Mouse (Mus musculus) 3134 (cell line): ENCODE results near the gene Lrrc37a.
A peak's percentile ranks its signal among the peaks of the same experiment; 100 is the strongest.
"Not testable (repeated sequence)": the region's sequence is repeated elsewhere in the genome, so short reads cannot be mapped to it uniquely, and the experiment has no call there.

Experiments
- DNase-seq: peaks from one replicate; pipeline ENCODE4 v3.0.0-alpha.2; 2011; ENCODE audit warnings: low spot score; ENCODE audit not compliant: insufficient read length; ENCODE audit errors: extremely low read depth

The Lrrc37a gene

DNA sequence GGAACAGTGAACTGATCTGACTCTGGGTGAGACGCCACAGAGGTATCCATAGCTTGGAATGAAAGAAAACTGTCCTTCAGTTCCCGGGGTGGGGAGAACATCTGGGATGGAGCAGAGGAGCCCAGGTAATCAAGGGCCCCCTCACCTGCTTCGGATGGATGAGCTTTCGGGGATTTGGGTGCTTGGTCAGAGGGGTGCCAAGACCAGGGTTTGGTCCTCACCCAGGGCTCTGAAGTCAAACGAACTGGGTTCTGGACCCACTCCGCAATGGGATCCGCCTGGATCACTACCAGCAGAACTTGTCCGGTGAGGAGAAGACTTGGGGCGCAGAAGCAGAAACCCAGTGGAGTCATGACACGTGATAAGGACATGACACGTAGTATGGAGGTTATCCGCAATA is at the start of gene Lrrc37a:
Lrrc37a (minus strand) TSS at position 101 of the 400 bp plus-strand sequence.
- no peak for DNase-seq

DNA sequence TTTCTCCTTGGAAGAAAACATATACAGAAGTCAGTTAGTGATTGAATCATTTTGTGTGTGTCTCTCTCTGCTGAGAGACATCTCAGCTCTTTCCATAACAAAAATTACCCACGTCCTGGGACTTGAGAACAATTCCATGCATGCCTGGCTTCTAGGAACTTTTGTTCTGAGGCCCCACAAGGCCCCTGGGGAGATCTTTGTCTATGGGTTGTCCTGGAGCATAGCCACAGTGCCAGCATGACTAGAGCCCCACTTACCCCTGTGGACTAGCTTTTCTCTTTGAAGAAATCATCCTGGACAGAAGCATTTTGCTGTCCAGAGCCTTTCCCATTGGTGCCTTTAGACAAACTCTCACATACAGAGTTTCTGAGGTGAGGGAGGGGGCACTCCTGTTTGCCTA is 30.6 kb upstream of the Lrrc37a start:
- not testable (repeated sequence) for DNase-seq

DNA sequence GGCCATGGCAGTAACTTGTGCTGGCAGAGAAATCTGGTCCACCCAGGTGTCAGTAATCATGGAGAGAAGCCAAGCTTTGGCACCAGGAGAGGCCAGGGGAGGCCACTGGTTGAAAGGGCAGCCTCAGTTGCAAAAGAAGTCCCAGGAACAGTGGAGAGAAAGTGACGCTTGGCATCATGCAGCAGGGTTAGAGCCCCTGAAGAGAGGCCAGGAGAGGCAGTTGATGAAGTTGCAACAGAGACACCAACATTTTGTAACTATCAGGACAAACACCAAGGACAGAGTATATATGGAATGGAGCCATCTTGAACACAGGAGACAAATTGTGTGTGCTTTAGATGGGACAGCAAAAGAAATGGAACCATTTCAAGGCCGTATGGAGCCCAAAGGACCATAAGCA is 7.7 kb upstream of the Lrrc37a start:
- DNase-seq = no peak

DNA sequence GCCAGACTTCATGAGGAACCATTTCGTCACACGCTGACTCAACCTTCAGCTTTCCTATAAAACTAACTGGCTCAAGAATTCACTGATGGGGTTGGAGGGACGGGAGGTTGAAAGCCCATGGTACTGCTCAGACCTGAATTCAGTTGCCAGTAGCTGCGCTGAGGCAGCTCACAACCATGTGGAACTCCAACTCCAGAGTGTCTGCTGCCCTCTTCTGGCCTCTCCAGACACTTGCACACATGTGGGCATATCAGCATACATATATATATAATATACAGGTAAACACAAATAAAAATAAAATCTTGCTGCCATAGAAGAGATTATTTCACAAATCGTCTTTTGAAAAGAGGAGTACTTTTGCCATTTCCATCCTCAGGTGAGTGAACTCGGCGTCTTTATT is 40.0 kb downstream of the Lrrc37a start:
- no peak for DNase-seq

DNA sequence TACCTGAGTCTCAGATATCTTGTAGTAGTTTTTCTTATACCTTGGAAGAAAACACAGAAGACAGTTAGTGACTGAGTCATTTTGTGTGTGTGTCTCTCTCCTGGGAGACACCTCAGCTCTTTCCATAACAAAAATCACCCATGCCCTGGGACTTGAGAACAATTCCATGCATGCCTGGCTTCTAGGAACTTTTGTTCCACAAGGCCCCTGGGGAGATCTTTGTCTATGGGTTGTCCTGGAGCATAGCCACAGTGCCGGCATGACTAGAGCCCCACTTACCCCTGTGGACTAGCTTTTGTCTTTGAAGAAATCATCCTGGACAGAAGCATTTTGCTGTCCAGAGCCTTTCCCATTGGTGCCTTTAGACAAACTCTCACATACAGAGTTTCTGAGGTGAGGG is 53.3 kb downstream of the Lrrc37a start:
- not testable (repeated sequence) for DNase-seq

DNA sequence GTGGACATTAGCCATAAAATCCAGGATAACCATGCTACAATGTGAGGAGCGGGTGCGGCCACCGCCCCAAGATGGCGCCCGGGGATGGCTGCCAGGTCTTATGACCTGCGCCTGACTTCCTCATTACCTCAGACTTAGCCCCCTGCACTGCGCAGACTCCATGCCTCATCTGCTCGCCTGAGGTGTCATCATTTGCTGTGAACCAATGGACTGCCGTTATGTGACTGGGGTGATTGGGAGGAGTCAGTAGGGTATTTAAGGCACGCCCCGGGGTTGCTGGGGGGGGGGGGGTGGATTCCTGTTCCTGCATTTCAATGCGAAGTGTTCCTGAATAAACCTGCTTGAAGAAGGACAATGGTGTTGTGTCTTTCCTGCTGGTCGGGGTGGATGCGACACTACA is 54.7 kb downstream of the Lrrc37a start:
- not testable (repeated sequence) for DNase-seq

DNA sequence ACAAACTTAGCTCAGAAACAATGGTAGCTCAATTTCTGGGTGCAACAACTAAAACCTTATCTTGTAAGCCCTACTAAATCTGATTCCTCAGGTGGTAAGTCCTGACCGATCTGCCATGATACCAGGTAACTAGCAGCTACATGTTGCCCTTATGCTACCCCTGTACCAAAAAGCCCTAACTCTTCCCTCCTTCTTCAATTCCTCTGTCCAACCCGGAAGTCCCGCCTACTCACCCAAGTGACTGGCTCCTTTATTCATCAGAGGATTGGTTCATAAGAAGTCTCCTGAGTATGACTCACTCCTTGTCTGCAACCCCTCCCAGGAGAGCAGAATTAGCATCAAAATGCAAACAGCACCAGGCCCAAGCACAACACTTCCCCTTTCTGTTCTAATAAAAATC is 60.7 kb downstream of the Lrrc37a start:
- DNase-seq = peak; percentile 34

DNA sequence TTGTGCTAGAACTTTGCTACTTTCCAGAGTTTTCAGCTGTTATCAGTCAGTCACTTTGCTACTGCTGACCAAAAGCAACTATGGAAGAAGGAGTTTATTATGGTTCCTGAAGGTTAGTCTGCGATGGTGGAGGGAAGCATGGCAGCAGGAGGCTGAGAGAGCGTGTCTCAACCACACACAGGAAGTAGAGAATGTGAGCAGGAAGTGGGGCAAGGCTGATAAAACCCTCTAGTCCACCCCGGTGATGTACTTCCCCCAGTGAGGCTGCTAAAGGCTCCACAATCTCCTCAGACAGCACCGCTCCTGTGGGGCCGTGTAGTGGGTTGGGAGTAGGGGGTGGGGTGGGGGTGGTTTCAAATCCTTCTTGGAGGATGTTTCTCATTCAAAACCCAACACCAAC is 68.1 kb downstream of the Lrrc37a start:
- no peak for DNase-seq

DNA sequence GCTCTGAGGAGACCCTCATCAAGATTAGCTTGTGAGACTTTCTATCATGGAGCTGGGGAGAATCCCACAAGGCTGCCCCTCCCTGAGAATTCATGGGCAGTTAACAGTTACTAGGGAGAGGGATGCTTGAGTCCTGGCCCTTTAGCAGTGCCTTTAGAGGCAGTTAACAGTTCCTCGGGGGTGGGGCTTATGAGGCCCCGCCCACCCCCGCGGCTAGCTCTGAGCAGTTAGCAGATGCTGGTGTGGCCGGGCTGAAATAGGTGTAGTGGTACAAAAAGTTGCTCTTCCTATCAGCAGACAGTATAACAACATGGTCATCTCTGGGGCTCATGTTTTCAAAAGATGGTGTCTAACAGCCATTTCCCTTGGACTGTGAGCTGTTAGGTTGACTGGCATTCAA is 79.4 kb downstream of the Lrrc37a start:
- DNase-seq = no peak

DNA sequence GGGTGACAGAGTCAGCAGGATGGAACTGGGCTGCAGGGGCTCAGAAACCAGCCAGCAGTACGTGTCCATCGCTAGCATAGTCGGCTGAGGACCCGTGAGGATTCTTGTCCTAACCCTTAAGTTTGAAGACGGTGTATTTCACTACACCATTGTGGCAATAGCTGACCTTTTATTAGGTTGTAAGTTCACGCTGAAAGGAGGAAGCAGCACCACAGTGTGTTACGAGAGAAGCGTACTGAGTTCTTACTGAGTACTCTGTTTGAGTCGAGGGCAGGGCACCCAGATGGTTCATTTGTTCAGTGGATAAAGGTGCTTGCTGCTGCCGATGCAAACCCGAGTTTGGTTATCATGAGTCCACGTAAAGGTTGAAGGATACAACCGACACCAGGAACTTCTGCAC is 84.7 kb downstream of the Lrrc37a start:
- DNase-seq = no peak

DNA sequence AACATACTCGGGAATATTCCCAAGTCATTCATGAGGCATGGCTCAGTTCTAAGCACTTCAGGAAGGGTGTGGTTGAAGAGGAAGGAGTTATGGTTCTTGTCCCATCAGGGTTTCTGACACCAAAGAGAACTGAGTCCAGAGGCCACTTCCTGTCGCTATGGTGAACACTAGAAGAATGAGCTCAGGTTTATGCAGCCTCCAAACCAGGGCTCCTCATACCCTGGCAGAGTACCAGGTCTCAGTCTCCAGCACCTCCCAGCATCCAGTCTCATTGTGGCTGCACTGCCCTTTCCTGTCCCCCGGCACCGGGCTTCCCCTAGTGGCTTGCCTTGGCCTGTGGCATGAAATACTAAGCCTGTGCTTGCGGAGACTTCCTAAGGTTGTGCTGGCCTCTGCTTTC is 85.2 kb downstream of the Lrrc37a start:
- DNase-seq = no peak

DNA sequence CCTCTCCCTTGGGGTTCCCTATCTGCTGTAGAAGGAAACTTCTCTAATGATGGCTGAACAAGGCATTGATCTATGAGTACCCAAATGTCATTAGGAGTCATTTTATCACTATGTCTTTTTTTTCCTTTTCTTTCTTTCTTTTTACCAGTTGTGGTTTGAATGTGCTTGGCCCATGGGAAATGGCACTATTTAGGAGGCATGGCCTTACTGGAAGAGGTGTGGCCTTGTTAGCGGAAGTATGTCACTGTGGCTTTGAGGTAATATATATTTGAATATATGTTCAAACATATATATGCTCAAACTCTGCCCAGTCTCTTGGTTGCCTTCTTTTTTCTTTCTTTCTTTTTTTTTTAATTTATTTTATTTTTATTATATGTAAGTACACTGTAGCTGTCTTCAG is 90.9 kb downstream of the Lrrc37a start:
- DNase-seq = no peak

DNA sequence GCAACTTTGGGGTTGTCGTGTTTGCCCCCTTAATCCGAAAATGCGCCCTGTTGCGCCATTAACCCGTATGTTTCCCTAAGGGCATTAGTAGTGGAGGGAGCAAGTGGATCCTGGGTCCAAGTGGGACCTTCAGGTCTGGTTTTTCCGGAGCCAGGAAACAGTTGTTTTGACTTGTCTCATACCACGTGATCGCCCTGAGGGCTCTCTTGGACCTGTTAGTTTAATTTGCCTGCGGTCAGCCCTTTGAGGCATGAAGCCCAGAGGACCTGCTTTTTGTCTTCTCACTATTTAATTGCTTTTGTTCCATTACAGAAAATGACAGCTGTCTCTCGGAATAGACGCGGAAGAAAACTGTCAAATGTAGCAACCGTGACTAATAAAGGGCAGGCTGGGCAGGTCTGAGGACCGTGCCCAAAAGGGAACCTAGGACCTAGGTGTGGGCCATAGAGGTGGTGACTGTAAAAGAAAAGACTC is 91.4 kb downstream of the Lrrc37a start:
- DNase-seq = no peak

DNA sequence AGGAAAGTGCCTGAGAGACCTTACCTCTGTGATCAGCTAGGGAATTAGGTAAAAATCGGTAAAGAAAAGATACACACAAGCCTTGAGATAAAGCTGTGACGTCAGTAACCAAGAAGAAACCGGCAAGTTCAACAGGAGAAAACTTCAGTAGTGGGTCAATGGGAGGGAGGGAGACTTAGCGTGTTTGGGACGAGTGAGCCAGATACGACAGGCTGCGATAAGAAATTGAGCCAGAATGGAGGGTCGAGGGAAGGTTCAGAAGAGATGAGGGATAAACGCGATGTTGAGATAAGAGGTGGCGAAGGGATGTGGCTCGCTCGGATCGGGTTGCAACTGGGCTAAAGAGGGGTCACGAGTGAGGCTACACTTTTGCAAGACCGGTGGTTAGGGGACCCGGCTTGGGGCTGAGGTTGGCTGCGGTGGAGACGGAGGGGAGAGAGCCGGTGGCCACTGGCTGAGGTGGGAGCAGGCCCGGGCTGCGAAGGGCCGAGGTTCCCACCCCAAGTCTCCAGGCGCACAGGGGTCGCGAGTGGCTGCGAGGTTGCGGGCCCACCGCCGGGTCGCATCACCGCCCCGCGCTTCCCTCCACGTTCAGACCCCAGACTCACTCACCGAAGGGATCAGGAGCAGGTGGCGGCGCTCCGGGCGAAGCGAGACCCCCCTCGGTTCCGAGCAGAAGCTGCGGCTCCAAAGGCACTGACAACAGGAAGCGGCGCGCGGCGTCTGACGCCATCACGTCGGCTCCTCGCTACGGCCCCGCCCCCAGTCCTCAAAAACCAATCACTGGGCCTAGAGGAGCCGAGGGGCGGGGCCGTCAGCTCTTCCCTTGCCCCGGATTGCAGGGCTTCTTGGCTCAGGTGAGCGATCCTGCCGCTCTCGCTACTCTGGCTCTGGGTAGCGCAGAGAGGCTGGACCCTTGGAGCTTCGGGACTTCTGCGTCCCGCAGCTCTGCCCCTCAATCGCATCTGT is 92.1 kb downstream of the Lrrc37a start, which contains the start of gene Plekhm1:
Plekhm1 (minus strand) TSS at position 707 of the 969 bp plus-strand sequence.
- DNase-seq = peak; percentile 94

DNA sequence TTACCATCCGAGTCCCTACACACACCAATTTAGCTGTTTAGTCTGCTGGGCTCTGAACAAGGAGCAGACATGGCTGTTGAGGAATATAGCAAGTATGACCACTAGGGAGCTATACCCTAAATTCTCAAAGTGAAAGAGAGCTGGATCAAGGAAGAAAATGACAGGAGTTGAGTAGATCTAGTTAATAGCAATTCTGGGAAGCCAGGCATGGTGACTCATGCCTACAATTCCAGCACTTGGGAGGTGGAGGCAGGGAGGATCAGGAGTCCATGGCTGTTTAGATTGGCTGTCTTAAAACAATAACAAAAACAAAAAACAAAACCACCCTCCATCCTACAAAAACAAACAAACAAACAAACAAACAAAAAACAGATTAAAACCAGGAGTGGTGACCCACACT is 93.1 kb downstream of the Lrrc37a start:
- no peak for DNase-seq

DNA sequence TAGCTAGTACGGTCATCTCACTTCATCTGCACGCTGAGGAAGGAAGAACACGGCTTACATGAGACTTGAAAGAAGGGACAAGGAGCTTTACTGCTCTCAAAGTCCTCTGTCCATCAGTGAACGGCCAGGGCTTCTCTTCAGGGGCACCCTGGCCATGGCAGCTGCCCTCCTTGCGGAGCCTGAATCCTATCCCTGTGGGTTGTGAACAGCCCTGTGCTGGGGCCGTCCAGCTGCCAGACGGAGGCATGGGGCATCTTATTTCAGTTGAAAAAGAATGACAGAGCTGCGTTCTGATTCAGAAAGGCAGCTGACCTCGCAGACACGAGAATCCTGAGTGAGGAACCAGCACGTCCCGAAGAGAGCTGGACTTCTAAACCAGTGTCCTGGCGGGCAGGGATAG is 95.5 kb downstream of the Lrrc37a start:
- DNase-seq = no peak

DNA sequence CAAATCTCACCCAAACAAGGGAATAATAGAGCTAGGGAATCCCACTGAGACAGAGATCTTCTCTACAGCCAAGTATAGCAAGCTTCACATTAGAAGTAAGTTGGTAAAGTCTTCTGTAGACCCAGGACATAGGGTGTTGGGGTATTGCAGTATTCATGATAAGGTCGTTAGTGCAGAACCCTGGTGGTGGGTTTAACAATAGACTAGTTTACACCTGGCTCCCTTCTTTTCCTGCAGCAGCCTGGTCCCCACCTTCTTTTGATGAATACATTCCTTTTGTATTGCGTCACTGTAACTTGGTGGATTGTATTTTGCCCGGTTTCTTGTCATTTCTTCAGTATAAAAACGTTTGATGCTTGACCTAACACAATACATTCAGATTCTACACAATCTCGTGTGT is 97.3 kb downstream of the Lrrc37a start:
- not testable (repeated sequence) for DNase-seq

DNA sequence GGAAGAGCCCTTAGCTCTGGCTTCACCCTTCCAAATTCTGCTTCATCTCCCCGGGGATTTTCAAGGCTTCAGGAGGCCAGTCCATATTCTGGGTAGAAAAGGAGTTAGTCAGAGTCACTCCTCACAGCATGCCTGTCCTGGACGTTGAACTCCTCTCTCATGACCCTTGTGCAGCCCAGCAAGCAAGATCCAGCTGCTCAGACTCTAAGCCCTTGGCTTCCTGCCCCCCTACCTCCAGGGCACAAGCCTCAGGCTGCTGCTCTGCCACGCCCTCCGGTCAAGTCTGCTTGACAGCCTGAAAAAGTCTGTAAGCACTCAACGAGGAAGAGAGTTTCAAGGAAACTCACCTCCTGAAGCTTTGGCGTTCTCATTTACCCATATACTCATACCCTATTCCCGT is 97.8 kb downstream of the Lrrc37a start:
- DNase-seq = peak; percentile 69

DNA sequence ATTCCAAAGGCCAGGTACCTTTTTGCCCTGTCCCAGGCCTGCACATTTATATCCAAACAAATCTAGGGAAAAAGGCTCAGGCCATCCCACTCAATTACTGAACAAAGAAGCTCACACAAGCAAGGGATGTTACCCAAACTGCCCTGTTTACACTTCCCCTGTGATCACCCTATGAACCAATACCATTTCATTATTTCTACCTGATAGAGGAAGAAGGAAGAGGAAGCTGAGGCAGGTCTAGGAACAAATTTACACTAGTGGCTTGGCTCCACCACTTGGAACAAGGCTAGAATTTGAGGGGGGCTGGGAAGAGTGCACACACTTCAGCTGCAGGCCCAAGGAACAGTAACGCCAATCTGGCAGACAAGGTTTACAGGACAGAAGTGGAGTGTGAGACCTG is 98.6 kb downstream of the Lrrc37a start:
- DNase-seq = no peak

DNA sequence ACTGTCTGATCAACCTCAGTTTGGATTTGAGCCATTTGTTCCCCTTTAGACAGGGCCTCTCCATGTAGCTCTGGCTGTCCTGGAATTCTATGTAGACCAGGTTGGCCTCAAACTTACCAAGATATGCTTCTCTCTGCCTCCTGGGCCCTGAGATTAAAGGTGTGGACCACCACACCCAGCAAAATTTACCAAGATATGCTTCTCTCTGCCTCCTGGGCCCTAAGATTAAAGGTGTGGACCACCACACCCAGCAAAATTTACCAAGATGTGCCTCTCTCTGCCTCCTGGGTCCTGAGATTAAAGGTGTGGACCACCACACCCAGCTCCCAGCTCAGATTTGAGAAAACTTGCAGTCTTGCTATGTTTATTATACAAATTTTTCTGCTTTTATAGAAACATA is 99.8 kb downstream of the Lrrc37a start:
- DNase-seq = no peak

DNA sequence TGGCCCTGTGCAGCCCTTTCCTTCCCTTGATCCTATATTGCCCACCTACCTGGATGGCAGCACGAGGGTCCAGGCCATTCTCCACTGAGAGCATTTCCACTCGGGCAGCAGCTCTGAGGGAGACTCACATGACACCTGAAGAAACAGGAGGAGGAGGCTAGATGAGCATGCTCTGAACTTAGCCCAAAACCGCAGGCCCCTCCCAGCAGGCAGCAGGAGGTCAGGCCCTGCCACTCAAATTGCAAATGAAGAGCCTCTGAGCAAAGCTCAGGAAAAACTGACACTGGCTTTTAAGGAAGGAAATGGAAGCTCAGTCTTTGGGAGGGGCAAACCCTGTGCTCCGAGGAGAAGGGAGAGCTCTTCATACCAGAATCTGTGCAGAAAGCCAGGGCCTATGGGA is 100.6 kb downstream of the Lrrc37a start:
- no peak for DNase-seq

DNA sequence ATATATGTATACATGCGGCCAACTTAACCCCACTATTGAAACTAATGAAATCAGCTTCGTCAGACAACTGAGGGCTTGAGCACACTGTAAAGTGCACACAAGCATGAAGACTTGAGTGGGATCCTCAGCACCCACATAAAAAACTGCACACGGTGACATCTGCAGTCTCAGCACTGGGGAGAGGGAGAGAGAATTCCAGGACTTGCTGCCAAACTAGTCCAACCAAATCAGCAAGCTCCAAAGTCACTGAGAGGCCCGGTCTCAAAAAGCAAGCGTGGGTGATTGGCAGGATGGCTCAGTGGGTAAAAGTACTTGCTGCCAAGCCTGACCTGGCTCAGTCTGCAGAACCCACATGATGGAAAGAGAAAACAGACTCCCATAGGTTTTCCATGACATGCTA is 101.7 kb downstream of the Lrrc37a start:
- DNase-seq = no peak
